Mouse (Mus musculus) MEL (cell line): ENCODE results near the gene Pde4a.

Source experiments
- CTCF ChIP-seq, 3 experiments: IDR thresholded peaks in 2 of 3; conservative IDR thresholded peaks in 1 of 3; 2 replicates each; pipeline ENCODE4 v1.5.1; 2011 to 2012; ENCODE audit warnings: low read length in 3 of 3, low read depth in 2 of 3, mild to moderate bottlenecking in 2 of 3, improper control_type of control experiment in 1 of 3, inconsistent platforms in 1 of 3, mixed read lengths in 1 of 3, moderate library complexity in 1 of 3; ENCODE audit not compliant: control insufficient read depth in 1 of 3, insufficient read depth in 1 of 3, poor library complexity in 1 of 3, severe bottlenecking in 1 of 3
- EP300 ChIP-seq, 2 experiments: IDR thresholded peaks; 2 replicates each; pipeline ENCODE4 v1.6.1; 2011; ENCODE audit warnings: improper control_type of control experiment in 2 of 2, low read length in 2 of 2, low read depth in 1 of 2, mild to moderate bottlenecking in 1 of 2
- GATA1 ChIP-seq: IDR thresholded peaks from 2 replicates; pipeline ENCODE4 v1.6.1; 2011; ENCODE audit warnings: low read depth, low read length, improper control_type of control experiment
- HCFC1 ChIP-seq: IDR thresholded peaks from 2 replicates; pipeline ENCODE4 v1.6.1; 2012; ENCODE audit warnings: low read depth, mild to moderate bottlenecking, inconsistent platforms, low read length, improper control_type of control experiment, moderate library complexity
- JUND ChIP-seq: IDR thresholded peaks from 2 replicates; pipeline ENCODE4 v1.6.1; 2011; ENCODE audit warnings: low read depth, mild to moderate bottlenecking, improper control_type of control experiment, low read length
- KAT2A ChIP-seq: conservative IDR thresholded peaks from 2 replicates; pipeline ENCODE4 v1.6.1; 2012; ENCODE audit warnings: low read depth, low read length, improper control_type of control experiment, inconsistent platforms
- MAX ChIP-seq: IDR thresholded peaks from 2 replicates; pipeline ENCODE4 v1.6.1; 2011; ENCODE audit warnings: low read length, improper control_type of control experiment
- MYC ChIP-seq: IDR thresholded peaks from 2 replicates; pipeline ENCODE4 v1.6.1; 2011; ENCODE audit warnings: low read depth, mild to moderate bottlenecking, low read length, improper control_type of control experiment, moderate library complexity
- POLR2A ChIP-seq, 2 experiments: IDR thresholded peaks; 2 replicates each; pipeline ENCODE4 v1.6.1; 2011 to 2012; ENCODE audit warnings: low read length in 2 of 2, mild to moderate bottlenecking in 2 of 2, control low read depth in 1 of 2, improper control_type of control experiment in 1 of 2, low read depth in 1 of 2, moderate library complexity in 1 of 2; ENCODE audit not compliant: control insufficient read depth in 1 of 2, insufficient read depth in 1 of 2, poor library complexity in 1 of 2
- TCF12 ChIP-seq: IDR thresholded peaks from 2 replicates; pipeline ENCODE4 v1.6.1; 2014; ENCODE audit warnings: low read depth, mild to moderate bottlenecking, inconsistent platforms, low read length, improper control_type of control experiment, moderate library complexity
- ZC3H11A ChIP-seq: IDR thresholded peaks from 2 replicates; pipeline ENCODE4 v1.6.1; 2012; ENCODE audit warnings: low read depth, mild to moderate bottlenecking, inconsistent platforms, low read length, improper control_type of control experiment
- ZKSCAN1 ChIP-seq: IDR thresholded peaks from 2 replicates; pipeline ENCODE4 v1.6.1; 2012; ENCODE audit warnings: low read depth, mild to moderate bottlenecking, inconsistent platforms, low read length, improper control_type of control experiment, moderate library complexity
- ZMIZ1 ChIP-seq: IDR thresholded peaks from 2 replicates; pipeline ENCODE4 v1.6.1; 2012; ENCODE audit warnings: low read depth, mild to moderate bottlenecking, inconsistent platforms, low read length, improper control_type of control experiment, moderate library complexity
- ZNF384 ChIP-seq: IDR thresholded peaks from 2 replicates; pipeline ENCODE4 v1.6.1; 2012; ENCODE audit warnings: low read depth, mild to moderate bottlenecking, inconsistent platforms, low read length, improper control_type of control experiment

- TF ChIP-seq CTCF (IDR thresholded peaks at IDR 0.05 in 2 of 3, conservative IDR thresholded peaks at IDR 0.05 in 1 of 3; ENCODE audit: control insufficient read depth in 1 of 3, insufficient read depth in 1 of 3, low read depth in 2 of 3, low read length in 3 of 3, poor library complexity in 1 of 3, severe bottlenecking in 1 of 3) (no peak), ZC3H11A (no peak), ZMIZ1 (no peak), MAX (no peak), JUND (no peak), MYC (no peak), POLR2A (IDR thresholded peaks at IDR 0.05; ENCODE audit: control insufficient read depth in 1 of 2, insufficient read depth in 1 of 2, low read depth in 1 of 2, low read length in 2 of 2, poor library complexity in 1 of 2) (no peak), ZNF384 (no peak), ZKSCAN1 (no peak), KAT2A (no peak), TCF12 (no peak), HCFC1 (no peak), EP300 (IDR thresholded peaks at IDR 0.05; ENCODE audit: low read depth in 1 of 2, low read length in 2 of 2) (no peak), GATA1 (no peak)
Observed at GRCm38 (mm10) chr9:21131059-21131956, 34.2 kb upstream of the Pde4a start, which contains the start of gene Tyk2.
